Mouse (Mus musculus) limb, embryonic 12.5 days (tissue): ENCODE results near the gene Avpr2. TPM values are rescaled to one million over a fixed set of nuclear protein-coding genes. Genes with fewer than 3 reads are reported as not detected.

Experiments
- ATAC-seq: fragments of 200-750 bp; cut with Nextera tagmentation; 2 replicates; pipeline ENCODE4 v1.8.0; 2017; ENCODE audit warnings: low read depth, moderate TSS enrichment; ENCODE audit not compliant: insufficient number of reproducible peaks, insufficient read depth, low FRiP score, low TSS enrichment
- H3K27ac ChIP-seq: fragments of 300-500 bp; sonication (generic); 2 replicates; pipeline ENCODE4 v1.5.1; 2016; ENCODE audit warnings: mild to moderate bottlenecking, moderate library complexity
- H3K27me3 ChIP-seq: fragments of 300-500 bp; sonication (generic); 2 replicates; pipeline ENCODE4 v1.6.1; 2016; ENCODE audit warnings: mild to moderate bottlenecking, moderate library complexity
- H3K36me3 ChIP-seq: fragments of 300-500 bp; sonication (generic); 2 replicates; pipeline ENCODE4 v1.6.1; 2016; ENCODE audit warnings: mild to moderate bottlenecking, moderate library complexity
- H3K4me1 ChIP-seq: fragments of 300-500 bp; sonication (generic); replicated peaks from 2 replicates; pipeline ENCODE4 v1.6.1; 2016
- H3K4me2 ChIP-seq: fragments of 300-500 bp; sonication (generic); 2 replicates; pipeline ENCODE4 v1.6.1; 2016; ENCODE audit warnings: mild to moderate bottlenecking, moderate library complexity
- H3K4me3 ChIP-seq: fragments of 300-500 bp; sonication (generic); replicated peaks from 2 replicates; pipeline ENCODE4 v1.5.1; 2016; ENCODE audit warnings: mild to moderate bottlenecking
- H3K9ac ChIP-seq: fragments of 300-500 bp; sonication (generic); replicated peaks from 2 replicates; pipeline ENCODE4 v1.6.1; 2016; ENCODE audit warnings: mild to moderate bottlenecking, moderate library complexity
- H3K9me3 ChIP-seq: fragments of 300-500 bp; sonication (generic); 2 replicates; pipeline ENCODE4 v1.6.1; 2016; ENCODE audit warnings: mild to moderate bottlenecking, moderate library complexity
- WGBS: fragments of 180-500 bp; shearing (Covaris S2); methylation state at CpG from one replicate; pipeline ENCODE4 v1.1.7; 2016; 5-methylcytosine and 5-hydroxymethylcytosine counted together
- polyA plus RNA-seq: library from polyadenylated mRNA; unstranded; fragments of >200 nt; fragmentation: Nextera tagmentation; extraction: Ambion mirVana; gene quantifications from 2 replicates; pipeline ENCODE4 v1.2.1, GENCODE M21; 2016

Gene Avpr2
- polyA plus RNA-seq, 1 experiment from 2014 or later: 0.25 TPM

DNA sequence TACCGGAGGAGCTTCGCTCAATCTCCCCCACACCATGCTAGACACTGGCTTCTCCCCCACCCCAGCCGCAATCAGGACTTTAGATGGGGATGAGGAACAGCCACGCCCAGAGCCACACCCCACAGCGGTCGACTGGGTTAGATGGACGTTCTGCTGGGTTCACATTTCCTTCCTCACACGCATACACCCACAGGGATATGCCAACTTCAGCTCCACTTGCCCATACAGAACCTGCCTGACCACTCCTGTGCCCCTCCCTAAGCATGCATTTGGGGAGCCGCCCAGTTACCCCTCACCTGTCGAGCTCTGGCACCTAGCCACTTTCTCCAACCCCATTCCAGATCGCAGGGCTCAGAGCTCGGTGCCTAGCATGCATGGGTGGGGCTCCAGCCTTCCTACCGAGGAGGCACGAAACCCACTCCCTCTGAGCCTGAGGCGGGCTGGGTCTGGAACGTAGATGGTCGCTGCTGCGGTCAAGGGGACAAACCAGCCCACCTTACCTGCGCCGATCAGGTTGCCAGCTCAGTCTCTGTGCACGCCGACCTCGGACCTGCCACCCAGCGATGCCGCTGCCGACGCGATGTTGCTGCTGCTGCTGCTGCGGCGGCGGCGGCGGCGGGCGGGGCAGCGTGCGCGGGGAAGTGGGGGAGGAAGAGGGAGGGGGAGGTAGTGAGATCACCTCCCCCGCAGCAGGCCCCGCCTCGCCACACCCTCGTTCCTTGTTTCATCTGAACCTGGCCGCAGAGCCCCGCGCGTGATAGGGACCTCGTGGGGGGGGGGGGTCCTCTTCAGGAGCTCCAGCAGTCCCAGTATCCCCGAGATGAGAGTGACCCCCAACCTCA, 11.5 kb upstream of the Avpr2 start:
- Histone ChIP-seq H3K27ac (no peak overlapping the region), H3K4me2 (peak overlapping the region; percentile 68), H3K9me3 (no peaks in the 10 kb centered on the region), H3K36me3 (no peaks in the 10 kb centered on the region), H3K27me3 (peaks cover 35% of the 10 kb centered on the region), H3K4me3 (peak overlapping the region; percentile 41), H3K9ac (0 out of 2 replicates have a peak overlapping the region, but pooled peaks have one; percentile 37), H3K4me1 (0 out of 2 replicates have a peak, but pooled peaks cover 2% of the 10 kb centered on the region)
- ATAC-seq: 0 out of 2 replicates have a peak, but pooled peaks have one; percentile 32
- 23% methylated on average over 26 of the region's 48 CpGs for WGBS

DNA sequence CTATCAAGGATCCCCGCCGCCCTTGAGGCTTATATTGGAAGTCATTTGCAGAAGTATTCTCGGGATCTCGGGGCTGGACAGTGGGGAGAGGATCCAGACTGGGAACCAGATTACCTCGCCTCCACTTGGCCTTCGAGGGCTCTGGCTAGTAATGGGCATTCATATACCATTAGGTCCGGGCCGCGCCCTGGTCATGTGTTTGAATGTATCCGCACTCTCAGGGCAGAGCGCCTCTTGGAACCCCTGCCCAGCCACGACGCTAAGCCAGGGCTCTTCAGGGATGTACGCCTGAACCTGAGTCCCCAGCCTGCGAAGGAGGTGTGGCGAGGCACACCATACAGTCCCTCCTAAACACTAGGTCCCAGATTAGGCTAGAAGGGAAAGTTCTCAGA, 10.9 kb upstream of the Avpr2 start:
- Histone ChIP-seq H3K4me2 (peak overlapping the region; percentile 68), H3K27ac (no peak overlapping the region), H3K9me3 (no peaks in the 10 kb centered on the region), H3K9ac (0 out of 2 replicates have a peak overlapping the region, but pooled peaks have one; percentile 37), H3K4me3 (peak overlapping the region; percentile 41), H3K36me3 (no peaks in the 10 kb centered on the region), H3K4me1 (0 out of 2 replicates have a peak, but pooled peaks cover 2% of the 10 kb centered on the region), H3K27me3 (peaks cover 35% of the 10 kb centered on the region)
- 24% methylated on average over 16 of the region's 16 CpGs for WGBS
- peak; percentile 76 for ATAC-seq

DNA sequence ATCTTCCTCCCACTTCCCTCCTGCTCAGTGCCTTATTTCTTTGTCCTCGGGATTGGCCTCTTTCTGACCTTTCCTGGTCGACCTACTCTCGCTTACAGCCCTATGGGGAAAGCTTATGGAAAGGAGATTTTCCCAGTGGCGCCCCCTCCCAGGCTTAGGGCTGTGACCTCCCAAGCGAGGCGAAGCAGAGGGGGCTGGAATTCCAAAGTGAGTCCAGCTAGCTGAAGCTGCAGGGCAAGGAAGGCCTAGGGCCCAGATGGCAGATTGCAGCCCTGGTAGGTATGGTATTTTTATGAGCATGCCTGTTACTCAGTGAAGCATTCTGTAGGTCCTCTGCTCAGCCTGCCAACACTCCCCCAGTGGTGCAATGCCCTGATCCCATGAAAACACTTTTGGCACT, 10.4 kb upstream of the Avpr2 start:
- no peak overlapping the region for H3K4me3 ChIP-seq
- 0 out of 2 replicates have a peak, but pooled peaks cover 2% of the 10 kb centered on the region for H3K4me1 ChIP-seq
- no peaks in the 10 kb centered on the region for H3K9me3 ChIP-seq
- 18% methylated on average over 6 of the region's 6 CpGs for WGBS
- H3K27ac ChIP-seq: no peak overlapping the region
- no peaks in the 10 kb centered on the region for H3K36me3 ChIP-seq
- H3K4me2 ChIP-seq: no peak overlapping the region
- no peak overlapping the region for H3K9ac ChIP-seq
- 0 out of 2 replicates have a peak, but pooled peaks have one; percentile 46 for ATAC-seq
- peaks cover 35% of the 10 kb centered on the region for H3K27me3 ChIP-seq

DNA sequence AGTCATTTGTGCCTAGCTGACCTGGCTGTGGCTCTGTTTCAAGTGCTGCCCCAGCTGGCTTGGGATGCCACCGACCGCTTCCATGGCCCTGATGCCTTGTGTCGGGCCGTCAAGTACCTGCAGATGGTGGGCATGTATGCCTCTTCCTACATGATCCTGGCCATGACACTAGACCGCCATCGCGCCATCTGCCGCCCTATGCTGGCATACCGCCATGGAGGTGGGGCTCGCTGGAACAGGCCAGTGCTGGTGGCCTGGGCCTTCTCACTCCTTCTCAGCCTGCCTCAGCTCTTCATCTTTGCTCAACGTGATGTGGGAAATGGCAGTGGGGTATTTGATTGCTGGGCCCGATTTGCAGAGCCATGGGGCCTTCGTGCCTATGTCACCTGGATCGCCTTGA, 931 bp downstream of the Avpr2 start:
- no peaks in the 10 kb centered on the region for H3K36me3 ChIP-seq
- no peaks in the 10 kb centered on the region for H3K4me1 ChIP-seq
- WGBS: 92% methylated on average over 14 of the region's 14 CpGs
- ATAC-seq: no peak
- H3K27ac ChIP-seq: no peak overlapping the region
- H3K9ac ChIP-seq: no peak overlapping the region
- H3K4me3 ChIP-seq: no peak overlapping the region
- H3K4me2 ChIP-seq: no peak overlapping the region
- no peaks in the 10 kb centered on the region for H3K9me3 ChIP-seq
- peaks cover 22% of the 10 kb centered on the region for H3K27me3 ChIP-seq

DNA sequence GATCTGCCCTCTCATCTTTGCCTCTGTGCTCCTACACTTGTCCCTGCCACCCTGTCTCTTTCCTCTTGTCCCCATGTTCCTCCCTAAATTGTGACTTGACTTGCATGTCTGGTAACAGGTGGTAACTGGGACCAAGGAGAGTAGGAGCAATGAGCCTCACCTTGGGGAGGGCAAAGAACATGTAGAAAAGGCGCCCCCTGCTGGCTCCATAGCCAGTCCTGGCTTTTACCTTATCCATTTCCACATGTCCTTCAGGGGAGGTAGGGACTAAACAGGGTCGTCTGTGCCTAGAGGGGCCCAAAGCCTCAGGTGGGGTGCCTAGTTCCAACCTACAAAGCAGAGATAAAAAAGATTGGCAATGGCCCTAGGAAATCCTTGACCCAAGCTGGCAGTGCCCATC, 3.8 kb downstream of the Avpr2 start, which contains the start of gene L1cam:
L1cam (minus strand) TSS at position 387 of the 400 bp plus-strand sequence.
- Histone ChIP-seq H3K4me2 (no peak within 1 kb of the TSS), H3K27ac (no peak within 1 kb of the TSS), H3K9me3 (no peaks in the 10 kb centered on the region), H3K36me3 (no peaks in the 10 kb centered on the region), H3K4me3 (no peak within 1 kb of the TSS), H3K27me3 (peaks cover 20% of the 10 kb centered on the region), H3K9ac (no peak within 1 kb of the TSS), H3K4me1 (no peaks in the 10 kb centered on the region)
- ATAC-seq: no peak
- WGBS: 14% methylated on average over 2 of the region's 2 CpGs

DNA sequence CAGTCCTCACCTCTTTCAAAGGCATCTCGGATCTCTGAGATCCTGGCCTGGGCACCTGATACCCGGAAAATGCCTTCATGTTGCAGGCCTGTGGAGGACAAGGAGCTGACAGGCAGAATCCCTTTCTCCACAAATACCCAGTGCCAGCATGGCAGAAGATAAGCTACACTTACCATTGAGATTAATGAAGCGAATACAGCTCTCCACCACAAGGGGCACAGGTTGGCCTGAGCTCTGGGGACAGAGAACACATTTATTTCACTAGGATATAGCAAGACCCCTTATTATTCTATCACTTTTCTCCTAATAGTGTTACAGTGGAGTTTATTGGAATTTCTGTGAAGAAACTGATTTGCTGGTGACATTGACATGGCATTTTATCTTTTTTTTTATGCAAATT, 6.1 kb downstream of the Avpr2 start:
- Histone ChIP-seq H3K36me3 (no peaks in the 10 kb centered on the region), H3K4me1 (no peaks in the 10 kb centered on the region), H3K4me3 (no peak overlapping the region), H3K27me3 (no peaks in the 10 kb centered on the region; the same call in 1 of the 2 replicates), H3K9ac (no peak overlapping the region), H3K9me3 (no peaks in the 10 kb centered on the region), H3K27ac (no peak overlapping the region), H3K4me2 (no peak overlapping the region)
- no peak for ATAC-seq
- 67% methylated on average over 3 of the region's 3 CpGs for WGBS

DNA sequence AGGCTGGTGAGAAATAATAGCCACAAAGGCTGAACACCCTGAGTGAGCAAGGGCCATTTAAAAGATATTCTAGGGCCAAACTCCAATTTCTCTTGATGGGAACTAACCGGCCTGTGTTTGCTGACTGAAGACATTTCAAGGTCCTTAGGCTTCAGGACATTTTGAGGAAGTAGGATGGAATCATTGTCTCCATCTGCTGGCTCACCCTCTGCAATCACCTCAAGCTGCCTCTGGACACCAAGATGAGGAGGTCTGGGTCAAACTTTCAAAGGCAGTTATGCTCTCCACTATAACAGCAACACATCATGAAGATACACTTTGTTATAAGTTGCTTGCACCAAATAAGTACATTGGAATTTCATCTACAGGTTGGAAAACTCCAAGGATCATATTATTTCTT, 18.1 kb downstream of the Avpr2 start:
- H3K27ac ChIP-seq: no peak overlapping the region
- WGBS: 86% methylated on average over 1 of the region's 1 CpGs

DNA sequence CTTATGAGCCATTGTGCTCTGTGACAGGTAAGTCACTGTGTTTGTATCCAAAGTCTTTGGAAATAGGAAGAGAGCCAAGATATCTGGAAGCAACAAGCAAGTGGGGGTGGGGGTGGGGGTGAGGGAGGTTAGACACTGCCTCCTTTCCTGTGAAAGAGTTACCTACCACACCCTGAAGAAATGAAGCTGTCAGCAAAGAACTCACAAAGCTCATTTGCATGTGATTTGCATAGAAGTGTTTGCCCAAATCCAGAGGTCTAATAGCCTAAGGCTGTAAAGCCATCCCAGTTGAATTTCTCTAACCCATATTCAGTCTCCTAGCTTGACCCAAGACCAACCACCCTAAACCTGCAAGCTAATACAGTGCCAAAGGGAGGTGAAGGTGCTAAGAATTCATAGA, 18.5 kb downstream of the Avpr2 start:
- H3K27ac ChIP-seq: no peak overlapping the region
- no peaks in the 10 kb centered on the region for H3K36me3 ChIP-seq
- no peaks in the 10 kb centered on the region for H3K9me3 ChIP-seq
- no peak for ATAC-seq
- no peak overlapping the region for H3K4me2 ChIP-seq
- H3K4me1 ChIP-seq: 0 out of 2 replicates have a peak, but pooled peaks cover 3% of the 10 kb centered on the region
- no peak overlapping the region for H3K9ac ChIP-seq
- H3K27me3 ChIP-seq: peaks cover 27% of the 10 kb centered on the region
- H3K4me3 ChIP-seq: no peak overlapping the region

More for the DNA sequence above, 18.1 kb downstream of the Avpr2 start:
- Histone ChIP-seq H3K36me3 (no peaks in the 10 kb centered on the region), H3K9ac (no peak overlapping the region), H3K4me1 (0 out of 2 replicates have a peak, but pooled peaks cover 3% of the 10 kb centered on the region), H3K4me2 (no peak overlapping the region), H3K27me3 (peaks cover 27% of the 10 kb centered on the region), H3K9me3 (no peaks in the 10 kb centered on the region), H3K4me3 (no peak overlapping the region)
- ATAC-seq: no peak

DNA sequence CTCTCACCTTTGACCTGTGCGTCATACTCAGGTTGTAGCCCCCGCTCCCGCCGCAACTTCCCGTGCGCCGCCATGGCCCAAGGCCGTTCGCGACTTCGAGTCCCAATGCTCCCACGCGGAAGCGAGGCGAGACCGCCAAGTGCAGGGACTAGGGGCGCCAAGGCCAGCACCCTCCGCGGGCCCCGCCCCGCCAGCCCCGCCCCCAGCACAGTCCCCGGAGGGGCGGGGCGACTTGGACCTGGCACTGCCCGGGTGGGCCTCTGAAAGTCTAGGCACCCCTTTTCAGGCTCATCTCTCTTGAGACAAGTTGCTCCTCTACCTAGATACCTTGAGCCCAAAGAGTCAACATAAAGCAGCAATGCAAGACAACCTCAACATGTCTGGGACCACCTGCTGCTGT, 19.3 kb downstream of the Avpr2 start:
- H3K4me3 ChIP-seq: 0 out of 2 replicates have a peak overlapping the region, but pooled peaks have one; percentile 16
- no peak for ATAC-seq
- H3K36me3 ChIP-seq: no peaks in the 10 kb centered on the region
- 23% methylated on average over 26 of the region's 26 CpGs for WGBS
- no peaks in the 10 kb centered on the region for H3K9me3 ChIP-seq
- H3K9ac ChIP-seq: no peak overlapping the region
- H3K27me3 ChIP-seq: peaks cover 27% of the 10 kb centered on the region
- H3K4me2 ChIP-seq: peak overlapping the region; percentile 46
- H3K27ac ChIP-seq: no peak overlapping the region
- H3K4me1 ChIP-seq: 0 out of 2 replicates have a peak, but pooled peaks cover 3% of the 10 kb centered on the region

DNA sequence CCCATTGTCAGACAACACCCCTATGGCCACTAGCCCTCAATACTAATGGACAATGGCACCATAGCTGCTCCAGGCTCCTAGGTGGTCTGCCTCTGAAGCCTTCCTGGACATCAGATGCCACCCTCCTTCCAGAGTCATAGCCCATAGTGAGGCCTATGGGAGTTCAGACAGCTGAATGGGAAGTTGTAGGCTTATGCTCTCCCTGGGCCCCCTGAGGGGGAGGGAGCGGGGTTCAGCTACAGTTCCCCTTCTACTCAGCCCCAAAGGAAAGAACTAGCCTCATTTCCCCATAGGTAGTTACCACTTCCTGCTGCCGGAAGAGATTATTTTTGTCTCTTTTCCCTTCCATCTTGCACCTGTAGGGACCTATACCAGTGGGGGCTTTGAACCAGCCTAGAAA, 19.7 kb downstream of the Avpr2 start:
- Histone ChIP-seq H3K27me3 (peaks cover 24% of the 10 kb centered on the region), H3K9ac (no peak overlapping the region), H3K27ac (no peak overlapping the region), H3K4me3 (no peak overlapping the region), H3K4me2 (no peak overlapping the region), H3K9me3 (no peaks in the 10 kb centered on the region), H3K4me1 (0 out of 2 replicates have a peak, but pooled peaks cover 3% of the 10 kb centered on the region), H3K36me3 (no peaks in the 10 kb centered on the region)
- WGBS: 93% methylated on average over 2 of the region's 2 CpGs
- no peak for ATAC-seq

DNA sequence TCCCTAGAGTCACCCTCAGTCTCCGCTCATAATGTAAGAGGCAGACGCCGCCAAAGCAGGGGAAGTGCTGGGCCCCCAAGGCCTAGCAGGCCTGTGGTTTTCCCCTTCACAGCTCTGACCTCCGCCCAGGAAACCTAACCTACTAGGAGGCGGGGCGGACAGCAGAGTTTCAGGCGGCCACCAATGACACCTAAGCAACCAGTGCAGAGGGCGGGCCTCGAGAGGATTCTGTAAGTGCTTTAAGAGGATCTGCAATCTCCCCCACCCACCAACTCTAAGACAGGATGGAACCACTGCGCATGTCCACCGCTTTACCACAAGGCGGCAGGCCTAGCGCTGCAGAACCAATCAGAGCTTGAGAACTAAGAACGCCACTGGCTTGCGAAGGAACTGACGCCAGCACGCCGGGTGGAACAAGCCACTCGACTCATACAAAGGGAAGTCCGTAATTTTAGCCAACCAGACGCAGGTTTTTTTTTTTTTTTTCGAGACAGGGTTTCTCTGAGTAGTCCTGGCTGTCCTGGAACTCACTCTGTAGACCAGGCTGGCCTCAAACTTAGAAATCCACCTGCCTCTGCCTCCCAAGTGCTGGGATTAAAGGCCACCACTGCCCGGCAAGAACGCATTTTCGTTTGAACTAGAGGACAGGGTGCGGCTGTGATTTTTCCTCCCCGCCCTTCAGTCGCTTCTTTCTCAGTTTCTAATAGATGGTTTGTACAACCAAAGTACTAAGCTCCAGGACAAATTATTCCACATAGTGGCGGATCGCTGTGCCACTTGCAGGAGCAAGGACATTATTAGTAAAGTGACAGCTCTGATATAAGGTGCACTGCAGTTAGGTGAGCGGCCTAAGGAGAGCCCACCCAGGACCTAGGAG, 23.2 kb downstream of the Avpr2 start:
- H3K36me3 ChIP-seq: peaks cover 30% of the 10 kb centered on the region
- no peak overlapping the region for H3K9ac ChIP-seq
- H3K4me3 ChIP-seq: 0 out of 2 replicates have a peak overlapping the region, but pooled peaks have one; percentile 21
- no peaks in the 10 kb centered on the region for H3K9me3 ChIP-seq
- 0 out of 2 replicates have a peak, but pooled peaks cover 3% of the 10 kb centered on the region for H3K4me1 ChIP-seq
- ATAC-seq: peak; percentile 96
- peak overlapping the region; percentile 42 for H3K4me2 ChIP-seq
- 31% methylated on average over 31 of the region's 31 CpGs for WGBS
- peaks cover 16% of the 10 kb centered on the region for H3K27me3 ChIP-seq
- H3K27ac ChIP-seq: peak overlapping the region; percentile 73
